Mouse (Mus musculus) cortical plate, adult 2 months (tissue): ENCODE data around the gene Vmn1r197.

Source experiments
- CTCF ChIP-seq: fragments of 200-500 bp; IDR thresholded peaks from 2 replicates; pipeline ENCODE4 v1.5.1; 2011; ENCODE audit warnings: mild to moderate bottlenecking, control low read depth, low read length; ENCODE audit not compliant: insufficient read depth; ENCODE audit errors: extremely low read depth
- POLR2A ChIP-seq: fragments of 200-500 bp; IDR thresholded peaks from 2 replicates; pipeline ENCODE4 v1.6.1; 2011; ENCODE audit warnings: mild to moderate bottlenecking, low read length, control low read depth; ENCODE audit not compliant: insufficient read depth; ENCODE audit errors: extremely low read depth

- no peak for TF ChIP-seq CTCF
- no peak for TF ChIP-seq POLR2A
These were observed 39.8 kb upstream of the Vmn1r197 start for GRCm38 (mm10) chr13:22284578-22284977.
